ENCODE assay signal across 8 mouse cellular contexts in genomic region chr14:47276637-47277393, GRCm38 (mm10). TPM values are rescaled to one million over a fixed set of nuclear protein-coding genes. Genes with fewer than 3 reads are reported as not detected.
DNase-seq lines count a peak whose midpoint lies in the region; ATAC-seq lines count a peak whose summit lies in the region.

Gene Wdhd1, minus strand, starts transcription at chr14:47276857.
Gene Socs4, plus strand, starts transcription at chr14:47276931.

- H3K4me2 ChIP-seq in heart, embryonic 13.5 days = peak within 1 kb of the TSS; percentile 70
- peak within 1 kb of the TSS; percentile 65 for H3K4me2 ChIP-seq in liver, embryonic 12.5 days
- H3K4me2 ChIP-seq in stomach, embryonic 15.5 days = peak within 1 kb of the TSS; percentile 76

- DNase-seq in CD4-positive helper T cell, adult 2 months (ENCODE audit: low read depth, low spot score) = peak; percentile 96
- DNase-seq in brain, embryonic 18.5 days (ENCODE audit: low read depth, low spot score) = peak; percentile 80
- DNase-seq in kidney, postnatal 10 days = peak; percentile 98
- peak; percentile 93 to 95 for DNase-seq in natural killer cell, adult 2 months (ENCODE audit: low spot score in 2 of 2)

- H3K4me1 ChIP-seq in heart, embryonic 13.5 days = peaks cover 21% of the 10 kb centered on the region
- H3K4me1 ChIP-seq in liver, embryonic 12.5 days = peaks cover 30% of the 10 kb centered on the region
- no peaks in the 10 kb centered on the region for H3K4me1 ChIP-seq in stomach, embryonic 15.5 days

- peak within 1 kb of the TSS; percentile 95 for H3K4me3 ChIP-seq in heart, embryonic 13.5 days
- H3K4me3 ChIP-seq in liver, embryonic 12.5 days = peak within 1 kb of the TSS; percentile 88
- H3K4me3 ChIP-seq in stomach, embryonic 15.5 days (replicated peaks) = peak within 1 kb of the TSS; percentile 95

- peaks cover 28% of the 10 kb centered on the region for H3K36me3 ChIP-seq in heart, embryonic 13.5 days
- peaks cover 46% of the 10 kb centered on the region for H3K36me3 ChIP-seq in liver, embryonic 12.5 days
- H3K36me3 ChIP-seq in stomach, embryonic 15.5 days = no peaks in the 10 kb centered on the region

- H3K27ac ChIP-seq in heart, embryonic 13.5 days (replicated peaks) = peak within 1 kb of the TSS; percentile 99
- peak within 1 kb of the TSS; percentile 99 for H3K27ac ChIP-seq in liver, embryonic 12.5 days
- peak within 1 kb of the TSS; percentile 96 for H3K27ac ChIP-seq in stomach, embryonic 15.5 days

- no peaks in the 10 kb centered on the region for H3K27me3 ChIP-seq in heart, embryonic 13.5 days (replicated peaks)
- no peaks in the 10 kb centered on the region for H3K27me3 ChIP-seq in liver, embryonic 12.5 days (replicated peaks)
- no peaks in the 10 kb centered on the region for H3K27me3 ChIP-seq in stomach, embryonic 15.5 days (replicated peaks)

- H3K9me3 ChIP-seq in heart, embryonic 13.5 days = no peaks in the 10 kb centered on the region
- H3K9me3 ChIP-seq in liver, embryonic 12.5 days (replicated peaks) = no peaks in the 10 kb centered on the region
- no peaks in the 10 kb centered on the region for H3K9me3 ChIP-seq in stomach, embryonic 15.5 days

- ATAC-seq in erythroid progenitor cell, adult 5-6 weeks (replicated peaks; ENCODE audit: low FRiP score, poor library complexity, severe bottlenecking) = peak; percentile 86
- ATAC-seq in heart, embryonic 13.5 days (ENCODE audit: extremely low read depth, insufficient number of reproducible peaks, low FRiP score, low TSS enrichment) = peak; percentile 97
- peak; percentile 93 for ATAC-seq in liver, embryonic 12.5 days
- peak; percentile 96 for ATAC-seq in stomach, embryonic 15.5 days (ENCODE audit: insufficient read depth, low FRiP score, low read depth)

- H3K9ac ChIP-seq in heart, embryonic 13.5 days = peak within 1 kb of the TSS; percentile 95
- H3K9ac ChIP-seq in liver, embryonic 12.5 days = peak within 1 kb of the TSS; percentile 93
- peak within 1 kb of the TSS; percentile 89 for H3K9ac ChIP-seq in stomach, embryonic 15.5 days

- under 1% methylated on average over 65 of the region's 77 CpGs for WGBS in heart, embryonic 13.5 days
- WGBS in liver, embryonic 12.5 days (ENCODE audit: insufficient replicate concordance) = 2% methylated on average over 77 of the region's 77 CpGs
- under 1% methylated on average over 77 of the region's 77 CpGs for WGBS in stomach, embryonic 15.5 days

RNA-seq across cellular contexts. Expression of gene Wdhd1, which starts in this region (rescaled TPM):
- total RNA-seq in erythroid progenitor cell, adult 5-6 weeks (2015; ENCODE audit: low replicate concordance) = 156 and 202 TPM in 2 replicates
- total RNA-seq in erythroid progenitor cell, adult 5-6 weeks (2017; ENCODE audit: low replicate concordance) = 329 and 332 TPM in 2 replicates
- polyA plus RNA-seq in heart, embryonic 13.5 days (2015; fragmentation: Nextera tagmentation; extraction: Ambion mirVana) = 16.4 and 17.3 TPM in 2 replicates
- polyA plus RNA-seq in liver, embryonic 12.5 days (2016; fragmentation: Nextera tagmentation; extraction: Ambion mirVana) = 58.1 and 58.9 TPM in 2 replicates
- polyA plus RNA-seq in stomach, embryonic 15.5 days (2015; fragmentation: Nextera tagmentation; extraction: Ambion mirVana) = 27.0 and 29.5 TPM in 2 replicates

RNA-seq across cellular contexts. Expression of gene Socs4, which starts in this region (rescaled TPM):
- total RNA-seq in erythroid progenitor cell, adult 5-6 weeks (2015; ENCODE audit: low replicate concordance) = 43.2 and 66.7 TPM in 2 replicates
- total RNA-seq in erythroid progenitor cell, adult 5-6 weeks (2017; ENCODE audit: low replicate concordance) = 44.1 and 47.9 TPM in 2 replicates
- polyA plus RNA-seq in heart, embryonic 13.5 days (2015; fragmentation: Nextera tagmentation; extraction: Ambion mirVana) = 1.8 and 2.4 TPM in 2 replicates
- 3.0 and 4.3 TPM in 2 replicates for polyA plus RNA-seq in liver, embryonic 12.5 days (2016; fragmentation: Nextera tagmentation; extraction: Ambion mirVana)
- 3.6 TPM in 2 replicates for polyA plus RNA-seq in stomach, embryonic 15.5 days (2015; fragmentation: Nextera tagmentation; extraction: Ambion mirVana)

Comparison
In these comparisons a context has a peak if more than half of its experiments do, and no peak if none do; other contexts are left out.
1. Peak in every context shown above with its lines: DNase-seq, ATAC-seq, H3K4me3 ChIP-seq and H3K27ac ChIP-seq.